Mouse (Mus musculus) hindbrain, embryonic 13.5 days (tissue): ENCODE measurements around the gene Mgll. TPM values are rescaled to one million over a fixed set of nuclear protein-coding genes. Genes with fewer than 3 reads are reported as not detected.

Experiments used
- ATAC-seq: fragments of 200-750 bp; cut with Nextera tagmentation; 2 replicates; pipeline ENCODE4 v1.8.0; 2017; ENCODE audit warnings: moderate TSS enrichment; ENCODE audit not compliant: low FRiP score
- H3K27ac ChIP-seq: fragments of 300-500 bp; sonication (generic); 2 replicates; pipeline ENCODE4 v1.5.1; 2015; ENCODE audit warnings: inconsistent platforms, mild to moderate bottlenecking, moderate library complexity
- H3K27me3 ChIP-seq: fragments of 300-500 bp; sonication (generic); 2 replicates; pipeline ENCODE4 v1.6.1; 2015; ENCODE audit warnings: mild to moderate bottlenecking, inconsistent platforms
- H3K36me3 ChIP-seq: fragments of 300-500 bp; sonication (generic); 2 replicates; pipeline ENCODE4 v1.6.1; 2015; ENCODE audit warnings: mild to moderate bottlenecking, inconsistent platforms
- H3K4me1 ChIP-seq: fragments of 300-500 bp; sonication (generic); replicated peaks from 2 replicates; pipeline ENCODE4 v1.6.1; 2015; ENCODE audit warnings: inconsistent platforms
- H3K4me2 ChIP-seq: fragments of 300-500 bp; sonication (generic); 2 replicates; pipeline ENCODE4 v1.6.1; 2015; ENCODE audit warnings: inconsistent platforms, mild to moderate bottlenecking, moderate library complexity
- H3K4me3 ChIP-seq: fragments of 300-500 bp; sonication (generic); 2 replicates; pipeline ENCODE4 v1.5.1; 2015; ENCODE audit warnings: mild to moderate bottlenecking, inconsistent platforms
- H3K9ac ChIP-seq: fragments of 300-500 bp; sonication (generic); 2 replicates; pipeline ENCODE4 v1.6.1; 2015; ENCODE audit warnings: mild to moderate bottlenecking, inconsistent platforms
- H3K9me3 ChIP-seq: fragments of 300-500 bp; sonication (generic); 2 replicates; pipeline ENCODE4 v1.6.1; 2016; ENCODE audit warnings: inconsistent platforms
- WGBS: fragments of 180-500 bp; shearing (Covaris S2); methylation state at CpG from one replicate; pipeline ENCODE4 v1.1.7; 2015; 5-methylcytosine and 5-hydroxymethylcytosine counted together
- polyA plus RNA-seq: library from polyadenylated mRNA; unstranded; fragments of >200 nt; fragmentation: Nextera tagmentation; extraction: Ambion mirVana; gene quantifications from 2 replicates; pipeline ENCODE4 v1.2.1, GENCODE M21; 2015

The Mgll gene
- polyA plus RNA-seq, 1 experiment from 2014 or later, result 21.3 TPM

- Histone ChIP-seq H3K27me3 (no peaks in the 10 kb centered on the region), H3K36me3 (no peaks in the 10 kb centered on the region), H3K4me3 (no peak overlapping the region), H3K27ac (no peak overlapping the region), H3K4me1 (peaks cover 23% of the 10 kb centered on the region), H3K9me3 (no peaks in the 10 kb centered on the region), H3K9ac (no peak overlapping the region), H3K4me2 (no peak overlapping the region)
- no peak for ATAC-seq
- WGBS, result 88% methylated on average over 17 of the region's 17 CpGs
Observed at GRCm38 (mm10) chr6:88770300-88770904, 46.2 kb downstream of the Mgll start.

GRCm38 (mm10) chr6:88770981-88771380 lies 46.8 kb downstream of the Mgll start:
- Histone ChIP-seq H3K4me2 (no peak overlapping the region), H3K27me3 (no peaks in the 10 kb centered on the region), H3K9me3 (no peaks in the 10 kb centered on the region), H3K4me3 (no peak overlapping the region), H3K4me1 (peaks cover 21% of the 10 kb centered on the region), H3K36me3 (no peaks in the 10 kb centered on the region), H3K9ac (no peak overlapping the region), H3K27ac (no peak overlapping the region; the same call in 1 of the 2 replicates)
- no peak for ATAC-seq
- 90% methylated on average over 5 of the region's 5 CpGs for WGBS

GRCm38 (mm10) chr6:88772041-88772440 lies 47.8 kb downstream of the Mgll start:
- Histone ChIP-seq H3K36me3 (no peaks in the 10 kb centered on the region), H3K4me1 (peaks cover 21% of the 10 kb centered on the region), H3K9ac (no peak overlapping the region), H3K27me3 (no peaks in the 10 kb centered on the region), H3K9me3 (no peaks in the 10 kb centered on the region), H3K4me2 (no peak overlapping the region), H3K27ac (no peak overlapping the region), H3K4me3 (no peak overlapping the region)
- ATAC-seq, result no peak
- 88% methylated on average over 13 of the region's 13 CpGs for WGBS

- ATAC-seq, result no peak
- H3K4me3 ChIP-seq, result no peak overlapping the region
Observed at GRCm38 (mm10) chr6:88774055-88774454, 49.8 kb downstream of the Mgll start.

GRCm38 (mm10) chr6:88775267-88775666 lies 51.1 kb downstream of the Mgll start:
- ATAC-seq, result no peak
- Histone ChIP-seq H3K36me3 (no peaks in the 10 kb centered on the region), H3K4me2 (no peak overlapping the region), H3K27me3 (no peaks in the 10 kb centered on the region), H3K27ac (no peak overlapping the region), H3K4me1 (peaks cover 29% of the 10 kb centered on the region), H3K9ac (no peak overlapping the region), H3K9me3 (no peaks in the 10 kb centered on the region), H3K4me3 (no peak overlapping the region)
- 76% methylated on average over 14 of the region's 14 CpGs for WGBS

More at GRCm38 (mm10) chr6:88774055-88774454, 49.8 kb downstream of the Mgll start:
- peaks cover 29% of the 10 kb centered on the region for H3K4me1 ChIP-seq
- 80% methylated on average over 9 of the region's 9 CpGs for WGBS
- no peaks in the 10 kb centered on the region for H3K36me3 ChIP-seq
- no peak overlapping the region for H3K9ac ChIP-seq
- H3K4me2 ChIP-seq, result no peak overlapping the region
- H3K27ac ChIP-seq, result no peak overlapping the region
- no peaks in the 10 kb centered on the region for H3K9me3 ChIP-seq
- no peaks in the 10 kb centered on the region for H3K27me3 ChIP-seq

GRCm38 (mm10) chr6:88776336-88776923 lies 52.2 kb downstream of the Mgll start:
- Histone ChIP-seq H3K4me1 (peaks cover 29% of the 10 kb centered on the region), H3K4me3 (no peak overlapping the region), H3K27ac (no peak overlapping the region), H3K4me2 (no peak overlapping the region), H3K9ac (peak overlapping the region; percentile 43; the same call in 1 of the 2 replicates), H3K27me3 (no peaks in the 10 kb centered on the region), H3K36me3 (no peaks in the 10 kb centered on the region), H3K9me3 (no peaks in the 10 kb centered on the region)
- no peak for ATAC-seq
- WGBS, result 63% methylated on average over 13 of the region's 13 CpGs

GRCm38 (mm10) chr6:88776964-88777363 lies 52.8 kb downstream of the Mgll start:
- Histone ChIP-seq H3K4me3 (no peak overlapping the region), H3K4me2 (no peak overlapping the region), H3K36me3 (no peaks in the 10 kb centered on the region), H3K27ac (no peak overlapping the region), H3K27me3 (no peaks in the 10 kb centered on the region), H3K9ac (no peak overlapping the region), H3K9me3 (no peaks in the 10 kb centered on the region), H3K4me1 (peaks cover 32% of the 10 kb centered on the region)
- no peak for ATAC-seq
- 77% methylated on average over 8 of the region's 8 CpGs for WGBS

DNA sequence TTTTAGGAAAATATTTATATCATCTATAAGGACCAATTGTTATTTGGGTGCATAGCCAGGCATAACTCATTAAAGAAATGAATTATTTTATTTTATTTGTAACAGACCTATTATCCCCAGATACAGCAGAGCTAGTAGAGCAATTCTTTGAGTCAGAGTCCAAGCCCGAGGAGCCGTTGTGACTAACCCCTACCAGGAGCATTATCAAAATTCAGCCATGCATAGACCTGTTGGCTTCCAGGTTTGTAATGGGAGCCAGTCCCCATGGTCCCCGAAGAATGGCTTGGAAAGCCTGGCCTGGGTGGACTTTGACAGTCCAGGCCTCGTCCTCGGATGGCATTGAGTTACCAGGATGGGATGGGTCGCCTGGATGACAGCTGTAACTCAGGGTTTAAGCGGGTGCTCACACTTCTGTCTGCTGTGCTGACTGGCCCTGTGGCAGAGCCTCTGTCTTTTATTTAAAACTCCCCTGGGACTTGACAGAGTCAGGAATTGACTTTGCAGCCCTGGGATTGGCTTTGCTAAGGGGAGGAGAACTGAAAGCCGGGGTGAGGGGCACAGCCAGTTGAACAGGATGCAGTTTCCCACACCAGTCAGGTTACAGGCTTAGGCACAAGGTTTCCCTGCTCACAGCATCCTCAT lies 54.0 kb downstream of the Mgll start:
- Histone ChIP-seq H3K4me3 (no peak overlapping the region), H3K9ac (no peak overlapping the region), H3K27ac (no peak overlapping the region), H3K36me3 (no peaks in the 10 kb centered on the region), H3K27me3 (no peaks in the 10 kb centered on the region), H3K4me1 (peaks cover 34% of the 10 kb centered on the region), H3K4me2 (no peak overlapping the region), H3K9me3 (no peaks in the 10 kb centered on the region)
- no peak for ATAC-seq
- 37% methylated on average over 8 of the region's 8 CpGs for WGBS

DNA sequence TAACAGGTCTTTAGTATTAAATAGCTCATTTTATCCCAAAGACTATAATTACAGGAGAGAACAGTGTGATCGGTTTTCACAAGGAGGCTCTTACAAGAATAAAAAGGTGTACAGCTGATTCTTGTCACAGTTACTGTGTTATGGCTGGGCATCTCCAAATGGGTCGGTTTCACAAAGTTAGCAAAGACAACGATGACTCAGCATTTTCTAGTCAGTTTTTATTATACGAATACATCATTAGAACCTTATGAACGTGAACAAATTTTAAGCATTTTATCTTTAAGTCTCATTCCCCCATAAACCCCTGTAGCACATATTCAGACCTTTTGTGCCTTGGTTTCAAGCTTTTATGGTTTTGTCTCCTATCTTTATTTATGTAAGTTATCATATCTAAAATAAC lies 55.5 kb downstream of the Mgll start:
- Histone ChIP-seq H3K4me2 (no peak overlapping the region), H3K27ac (no peak overlapping the region), H3K27me3 (no peaks in the 10 kb centered on the region), H3K9ac (no peak overlapping the region), H3K36me3 (no peaks in the 10 kb centered on the region), H3K9me3 (no peaks in the 10 kb centered on the region), H3K4me3 (no peak overlapping the region), H3K4me1 (peaks cover 40% of the 10 kb centered on the region)
- ATAC-seq, result no peak
- WGBS, result 88% methylated on average over 5 of the region's 5 CpGs

DNA sequence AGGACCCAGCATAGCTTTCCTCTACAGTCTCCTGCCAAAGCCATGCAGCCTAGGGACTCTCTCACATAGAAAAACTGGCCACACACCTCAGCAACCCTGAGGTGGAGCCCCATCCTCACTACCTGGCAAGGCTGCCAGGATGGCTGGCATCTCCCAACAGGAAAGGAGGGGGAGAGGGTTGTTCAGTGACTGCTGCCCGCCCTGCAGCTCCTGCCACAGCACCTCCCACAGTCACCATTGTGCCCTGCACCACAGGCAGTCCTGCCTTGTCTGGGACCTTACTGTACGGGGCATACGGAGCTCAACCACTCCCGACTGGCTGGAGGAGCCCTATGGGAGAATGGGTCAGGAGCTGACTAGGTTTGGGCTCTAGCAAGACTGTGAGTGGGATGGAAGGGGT lies 57.7 kb downstream of the Mgll start:
- 39% methylated on average over 4 of the region's 4 CpGs for WGBS
- Histone ChIP-seq H3K4me2 (no peak overlapping the region), H3K9ac (no peak overlapping the region), H3K27me3 (no peaks in the 10 kb centered on the region), H3K4me3 (no peak overlapping the region), H3K36me3 (no peaks in the 10 kb centered on the region), H3K27ac (no peak overlapping the region), H3K4me1 (peaks cover 43% of the 10 kb centered on the region), H3K9me3 (no peaks in the 10 kb centered on the region)
- ATAC-seq, result no peak

GRCm38 (mm10) chr6:88782981-88783397 lies 58.8 kb downstream of the Mgll start:
- 64% methylated on average over 4 of the region's 4 CpGs for WGBS
- Histone ChIP-seq H3K9me3 (no peaks in the 10 kb centered on the region), H3K4me1 (peaks cover 47% of the 10 kb centered on the region), H3K4me2 (no peak overlapping the region), H3K4me3 (no peak overlapping the region), H3K9ac (no peak overlapping the region), H3K27me3 (no peaks in the 10 kb centered on the region), H3K27ac (no peak overlapping the region), H3K36me3 (no peaks in the 10 kb centered on the region)
- no peak for ATAC-seq

DNA sequence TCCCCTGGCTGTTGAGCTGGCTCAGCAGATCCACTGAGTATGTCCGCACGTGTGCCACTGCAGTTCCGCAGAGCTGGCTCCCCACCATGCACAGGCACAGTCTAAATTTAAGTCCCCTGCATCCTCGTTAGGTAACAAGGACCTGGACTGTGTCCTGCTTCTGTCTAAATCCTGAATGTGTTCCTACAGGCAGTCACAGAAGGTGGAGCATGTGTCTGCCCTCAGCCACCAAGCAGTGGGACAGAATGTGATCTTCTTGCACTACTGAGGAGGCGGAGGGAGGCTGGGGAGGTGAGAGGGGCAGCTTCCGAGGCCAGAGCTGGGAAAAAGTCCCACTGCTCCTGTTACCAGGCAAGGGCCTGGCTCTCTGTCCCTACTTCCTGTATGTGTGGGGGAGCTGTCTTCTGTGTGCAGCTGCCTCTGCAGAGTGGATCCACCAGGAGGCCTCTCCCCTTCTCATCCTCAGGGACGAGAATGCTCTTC lies 60.5 kb downstream of the Mgll start:
- H3K9ac ChIP-seq, result no peak overlapping the region
- peaks cover 49% of the 10 kb centered on the region for H3K4me1 ChIP-seq
- H3K4me2 ChIP-seq, result no peak overlapping the region
- no peaks in the 10 kb centered on the region for H3K36me3 ChIP-seq
- no peak for ATAC-seq
- H3K4me3 ChIP-seq, result no peak overlapping the region
- WGBS, result 75% methylated on average over 7 of the region's 7 CpGs
- H3K27me3 ChIP-seq, result no peaks in the 10 kb centered on the region
- no peaks in the 10 kb centered on the region for H3K9me3 ChIP-seq
- no peak overlapping the region for H3K27ac ChIP-seq

DNA sequence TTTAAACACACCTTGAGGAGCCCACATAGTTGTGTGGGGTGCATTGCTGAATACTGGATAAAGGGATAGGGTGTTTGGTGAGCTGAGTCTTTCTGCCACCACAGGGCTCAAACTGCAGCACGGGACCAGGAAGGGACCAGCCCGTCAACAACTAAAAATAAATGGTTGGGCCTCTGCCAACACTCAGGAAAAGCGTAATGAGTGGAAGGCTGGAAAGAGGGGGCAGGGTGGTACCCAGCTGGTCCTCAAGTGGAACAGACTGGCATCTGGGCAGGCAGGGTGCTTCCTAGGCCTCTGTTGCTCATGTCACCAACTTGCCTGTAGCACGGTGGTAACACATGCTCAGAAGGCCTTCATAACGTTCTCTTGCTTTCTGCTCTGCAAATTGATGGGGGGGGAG lies 61.1 kb downstream of the Mgll start:
- Histone ChIP-seq H3K27ac (no peak overlapping the region), H3K9me3 (no peaks in the 10 kb centered on the region), H3K9ac (no peak overlapping the region), H3K36me3 (no peaks in the 10 kb centered on the region), H3K27me3 (no peaks in the 10 kb centered on the region), H3K4me3 (no peak overlapping the region), H3K4me2 (no peak overlapping the region), H3K4me1 (peaks cover 50% of the 10 kb centered on the region)
- WGBS, result 54% methylated on average over 5 of the region's 5 CpGs
- no peak for ATAC-seq
